Mouse (Mus musculus) embryonic facial prominence, embryonic 11.5 days (tissue): ENCODE data around the gene Mmp9. TPM values are rescaled to one million over a fixed set of nuclear protein-coding genes. Genes with fewer than 3 reads are reported as not detected.

Source experiments
- ATAC-seq: fragments of 200-750 bp; cut with Nextera tagmentation; replicated peaks from 2 replicates; pipeline ENCODE4 v1.8.0; 2017; ENCODE audit warnings: low read depth; ENCODE audit not compliant: insufficient number of reproducible peaks, low FRiP score, low TSS enrichment
- DNase-seq: peaks from one replicate; pipeline ENCODE4 v3.0.0-alpha.2; 2015; ENCODE audit warnings: low spot score
- H3K27ac ChIP-seq: fragments of 300-500 bp; sonication (generic); replicated peaks from 2 replicates; pipeline ENCODE4 v1.5.1; 2014; ENCODE audit warnings: mild to moderate bottlenecking, low read depth, low read length, control low read depth
- H3K27me3 ChIP-seq: fragments of 300-500 bp; sonication (generic); 2 replicates; pipeline ENCODE4 v1.6.1; 2014; ENCODE audit warnings: mild to moderate bottlenecking, low read length, moderate library complexity, mixed read lengths; ENCODE audit not compliant: control insufficient read depth, insufficient read depth
- H3K36me3 ChIP-seq: fragments of 300-500 bp; sonication (generic); replicated peaks from 2 replicates; pipeline ENCODE4 v1.6.1; 2014; ENCODE audit warnings: low read depth, mild to moderate bottlenecking, low read length, moderate library complexity, mixed read lengths; ENCODE audit not compliant: control insufficient read depth, insufficient read depth
- H3K4me1 ChIP-seq: fragments of 300-500 bp; sonication (generic); 2 replicates; pipeline ENCODE4 v1.6.1; 2014; ENCODE audit warnings: low read length, mixed read lengths; ENCODE audit not compliant: control insufficient read depth, insufficient read depth
- H3K4me2 ChIP-seq: fragments of 300-500 bp; sonication (generic); 2 replicates; pipeline ENCODE4 v1.6.1; 2014; ENCODE audit warnings: low read depth, mild to moderate bottlenecking, control low read depth, low read length, moderate library complexity
- H3K4me3 ChIP-seq: fragments of 300-500 bp; sonication (generic); 2 replicates; pipeline ENCODE4 v1.5.1; 2014; ENCODE audit warnings: low read depth, low read length, control low read depth
- H3K9ac ChIP-seq: fragments of 300-500 bp; sonication (generic); replicated peaks from 2 replicates; pipeline ENCODE4 v1.6.1; 2014; ENCODE audit warnings: mild to moderate bottlenecking, control low read depth, low read length
- H3K9me3 ChIP-seq: fragments of 300-500 bp; sonication (generic); replicated peaks from 2 replicates; pipeline ENCODE4 v1.6.1; 2016; ENCODE audit warnings: mild to moderate bottlenecking, low read length, inconsistent platforms, mixed read lengths; ENCODE audit not compliant: control insufficient read depth
- WGBS: fragments of 180-500 bp; shearing (Covaris S2); extraction: QIAGEN DNeasy Blood & Tissue Kit; methylation state at CpG from one replicate; pipeline ENCODE4 v1.1.7; 2014; 5-methylcytosine and 5-hydroxymethylcytosine counted together
- polyA plus RNA-seq: library from polyadenylated mRNA; unstranded; fragments of >200 nt; fragmentation: Nextera tagmentation; extraction: Ambion mirVana; gene quantifications from 2 replicates; pipeline ENCODE4 v1.2.1, GENCODE M21; 2014

The Mmp9 gene
- polyA plus RNA-seq, 1 experiment from 2014 or later: 1.6 TPM

- Histone ChIP-seq H3K36me3 (peaks cover 23% of the 10 kb centered on the region), H3K9ac (no peak overlapping the region), H3K4me1 (peaks cover 3% of the 10 kb centered on the region), H3K27ac (no peak overlapping the region), H3K4me2 (no peak overlapping the region), H3K27me3 (peaks cover 21% of the 10 kb centered on the region), H3K4me3 (no peak overlapping the region), H3K9me3 (no peaks in the 10 kb centered on the region)
- DNase-seq (no peak), ATAC-seq (no peak)
- WGBS: 91% methylated on average over 13 of the region's 13 CpGs
These were observed 61.4 kb downstream of the Mmp9 start for GRCm38 (mm10) chr2:165001958-165002357.

- 85% methylated on average over 3 of the region's 3 CpGs for WGBS
- no peak overlapping the region for H3K9ac ChIP-seq
- H3K4me2 ChIP-seq: no peak overlapping the region
- no peak overlapping the region for H3K4me3 ChIP-seq
- DNase-seq: no peak
- H3K27ac ChIP-seq: no peak overlapping the region
- no peaks in the 10 kb centered on the region; the same call in 1 of the 2 replicates for H3K4me1 ChIP-seq
- no peaks in the 10 kb centered on the region for H3K9me3 ChIP-seq
- no peak for ATAC-seq
- peaks cover 31% of the 10 kb centered on the region for H3K36me3 ChIP-seq
- H3K27me3 ChIP-seq: peaks cover 11% of the 10 kb centered on the region
These were observed 62.5 kb downstream of the Mmp9 start for GRCm38 (mm10) chr2:165003108-165003507.

- DNase-seq (no peak), ATAC-seq (no peak)
- WGBS: 90% methylated on average over 10 of the region's 10 CpGs
- H3K27me3 ChIP-seq: 0 out of 2 replicates have a peak, but pooled peaks cover under 1% of the 10 kb centered on the region
- no peak overlapping the region for H3K27ac ChIP-seq
- H3K36me3 ChIP-seq: peaks cover 37% of the 10 kb centered on the region
- no peak overlapping the region for H3K4me3 ChIP-seq
- no peaks in the 10 kb centered on the region for H3K4me1 ChIP-seq
- no peak overlapping the region for H3K4me2 ChIP-seq
- H3K9me3 ChIP-seq: no peaks in the 10 kb centered on the region
- H3K9ac ChIP-seq: no peak overlapping the region
These were observed 63.7 kb downstream of the Mmp9 start for GRCm38 (mm10) chr2:165004237-165004636.

Other genes with a start within 250 kb of the Mmp9 start
- not detected in 2 replicates for gene Spint4, start 242.3 kb upstream of the Mmp9 start, polyA plus RNA-seq
- not detected in 2 replicates for gene Spint5, start 225.5 kb upstream of the Mmp9 start, polyA plus RNA-seq
- gene Wfdc3, start 194.8 kb upstream of the Mmp9 start, polyA plus RNA-seq: 0.38 and 0.46 TPM in 2 replicates
- gene Dnttip1, start 194.8 kb upstream of the Mmp9 start, polyA plus RNA-seq: 82.0 and 83.1 TPM in 2 replicates
- 534 and 547 TPM in 2 replicates for gene Ube2c, start 170.9 kb upstream of the Mmp9 start, polyA plus RNA-seq
- gene Tnnc2, start 160.8 kb upstream of the Mmp9 start, polyA plus RNA-seq: 4.3 and 11.2 TPM in 2 replicates
- 9.9 and 10.5 TPM in 2 replicates for gene Snx21, start 155.0 kb upstream of the Mmp9 start, polyA plus RNA-seq
- 9.6 and 11.6 TPM in 2 replicates for gene Acot8, start 135.9 kb upstream of the Mmp9 start, polyA plus RNA-seq
- gene Zswim3, start 135.7 kb upstream of the Mmp9 start, polyA plus RNA-seq: 9.8 and 11.3 TPM in 2 replicates
- gene Zswim1, start 118.1 kb upstream of the Mmp9 start, polyA plus RNA-seq: 20.4 and 21.2 TPM in 2 replicates
- 0.36 TPM in 1 of 2 replicates, not detected in the other for gene Spata25, start 112.2 kb upstream of the Mmp9 start, polyA plus RNA-seq
- 102 TPM in 2 replicates for gene Ctsa, start 107.9 kb upstream of the Mmp9 start, polyA plus RNA-seq
- gene Neurl2, start 107.3 kb upstream of the Mmp9 start, polyA plus RNA-seq: 3.0 and 4.7 TPM in 2 replicates
- gene Pltp, start 83.1 kb upstream of the Mmp9 start, polyA plus RNA-seq: 41.8 and 50.2 TPM in 2 replicates
- gene Pcif1, start 61.5 kb upstream of the Mmp9 start, polyA plus RNA-seq: 57.1 and 68.6 TPM in 2 replicates
- gene Zfp335, start 29.0 kb upstream of the Mmp9 start, polyA plus RNA-seq: 8.0 and 10.0 TPM in 2 replicates
- 0.94 and 1.4 TPM in 2 replicates for gene Slc12a5, start 20.0 kb downstream of the Mmp9 start, polyA plus RNA-seq
- 64.9 and 71.9 TPM in 2 replicates for gene Ncoa5, start 94.1 kb downstream of the Mmp9 start, polyA plus RNA-seq
- gene Cd40, start 114.8 kb downstream of the Mmp9 start, polyA plus RNA-seq: 5.3 and 6.1 TPM in 2 replicates
- not detected in 2 replicates for gene 1700025C18Rik, start 150.0 kb downstream of the Mmp9 start, polyA plus RNA-seq